Mouse (Mus musculus): ENCODE data around the gene Amotl1. TPM values are rescaled to one million over a fixed set of nuclear protein-coding genes. Genes with fewer than 3 reads are reported as not detected.

The Amotl1 gene
- polyA plus RNA-seq, 1 experiment from 2014 or later: 9.4 TPM

- peak overlapping the region; percentile 78 for H3K4me2 ChIP-seq (replicated peaks)
- H3K27me3 ChIP-seq: no peaks in the 10 kb centered on the region
- no peaks in the 10 kb centered on the region for H3K36me3 ChIP-seq
- H3K4me3 ChIP-seq: peak overlapping the region; percentile 90
- H3K4me1 ChIP-seq: peaks cover 36% of the 10 kb centered on the region
- H3K9ac ChIP-seq (replicated peaks): peak overlapping the region; percentile 97
- under 1% methylated on average over 50 of the region's 50 CpGs for WGBS
- peak; percentile 71 for ATAC-seq (replicated peaks)
- H3K9me3 ChIP-seq: no peaks in the 10 kb centered on the region
- H3K27ac ChIP-seq (replicated peaks): peak overlapping the region; percentile 82
These were observed 30.5 kb downstream of the Amotl1 start for GRCm38 (mm10) chr9:14614205-14614930.

- Histone ChIP-seq H3K27me3 (no peaks in the 10 kb centered on the region), H3K4me3 (peak overlapping the region; percentile 90), H3K4me1 (peaks cover 42% of the 10 kb centered on the region), H3K4me2 (replicated peaks) (peak overlapping the region; percentile 78), H3K9me3 (no peaks in the 10 kb centered on the region), H3K9ac (replicated peaks) (peak overlapping the region; percentile 97), H3K36me3 (no peaks in the 10 kb centered on the region), H3K27ac (replicated peaks) (peak overlapping the region; percentile 82)
- ATAC-seq (replicated peaks): 0 out of 2 replicates have a peak, but pooled peaks have one; percentile 14
- 4% methylated on average over 15 of the region's 15 CpGs for WGBS
These were observed 31.3 kb downstream of the Amotl1 start for GRCm38 (mm10) chr9:14613308-14614204.

GRCm38 (mm10) chr9:14612588-14612987 lies 32.3 kb downstream of the Amotl1 start:
- no peaks in the 10 kb centered on the region for H3K27me3 ChIP-seq
- no peaks in the 10 kb centered on the region for H3K36me3 ChIP-seq
- peaks cover 49% of the 10 kb centered on the region for H3K4me1 ChIP-seq
- no peaks in the 10 kb centered on the region for H3K9me3 ChIP-seq
- peak overlapping the region; percentile 97 for H3K9ac ChIP-seq (replicated peaks)
- peak; percentile 24; the same call in 1 of the 2 replicates for ATAC-seq (replicated peaks)
- no peak overlapping the region for H3K27ac ChIP-seq (replicated peaks)
- peak overlapping the region; percentile 78 for H3K4me2 ChIP-seq (replicated peaks)
- peak overlapping the region; percentile 90 for H3K4me3 ChIP-seq

- 61% methylated on average over 5 of the region's 5 CpGs for WGBS
- Histone ChIP-seq H3K27ac (replicated peaks) (no peak overlapping the region), H3K9ac (replicated peaks) (no peak overlapping the region), H3K27me3 (no peaks in the 10 kb centered on the region), H3K4me1 (peaks cover 42% of the 10 kb centered on the region), H3K36me3 (no peaks in the 10 kb centered on the region), H3K9me3 (no peaks in the 10 kb centered on the region), H3K4me3 (no peak overlapping the region), H3K4me2 (replicated peaks) (no peak overlapping the region)
- no peak for ATAC-seq (replicated peaks)
These were observed 36.3 kb downstream of the Amotl1 start for GRCm38 (mm10) chr9:14608521-14608920.

- Histone ChIP-seq H3K27me3 (no peaks in the 10 kb centered on the region), H3K36me3 (no peaks in the 10 kb centered on the region), H3K9me3 (no peaks in the 10 kb centered on the region), H3K4me1 (peaks cover 31% of the 10 kb centered on the region), H3K4me3 (no peak overlapping the region), H3K4me2 (replicated peaks) (no peak overlapping the region), H3K9ac (replicated peaks) (no peak overlapping the region), H3K27ac (replicated peaks) (peak overlapping the region; percentile 59)
- peak; percentile 47 for ATAC-seq (replicated peaks)
- WGBS: 78% methylated on average over 3 of the region's 3 CpGs
These were observed 37.4 kb downstream of the Amotl1 start for GRCm38 (mm10) chr9:14607464-14607863.

- no peaks in the 10 kb centered on the region for H3K36me3 ChIP-seq
- no peaks in the 10 kb centered on the region for H3K9me3 ChIP-seq
- WGBS: 86% methylated on average over 4 of the region's 4 CpGs
- no peak overlapping the region for H3K9ac ChIP-seq (replicated peaks)
- no peaks in the 10 kb centered on the region for H3K27me3 ChIP-seq
- H3K4me3 ChIP-seq: no peak overlapping the region
- no peak overlapping the region for H3K4me2 ChIP-seq (replicated peaks)
- no peak overlapping the region for H3K27ac ChIP-seq (replicated peaks)
- ATAC-seq (replicated peaks): no peak
- H3K4me1 ChIP-seq: peaks cover 18% of the 10 kb centered on the region
These were observed 38.9 kb downstream of the Amotl1 start for GRCm38 (mm10) chr9:14605992-14606391.

- 86% methylated on average over 3 of the region's 3 CpGs for WGBS
These were observed 40.5 kb downstream of the Amotl1 start for GRCm38 (mm10) chr9:14604363-14604762.

GRCm38 (mm10) chr9:14603475-14603874 lies 41.4 kb downstream of the Amotl1 start:
- no peak for ATAC-seq (replicated peaks)
- 90% methylated on average over 4 of the region's 4 CpGs for WGBS

More at GRCm38 (mm10) chr9:14604363-14604762, 40.5 kb downstream of the Amotl1 start:
- no peak for ATAC-seq (replicated peaks)
- H3K9me3 ChIP-seq: no peaks in the 10 kb centered on the region
- no peak overlapping the region for H3K4me3 ChIP-seq
- peaks cover 17% of the 10 kb centered on the region for H3K4me1 ChIP-seq
- no peaks in the 10 kb centered on the region for H3K27me3 ChIP-seq
- H3K27ac ChIP-seq (replicated peaks): no peak overlapping the region
- no peaks in the 10 kb centered on the region for H3K36me3 ChIP-seq
- H3K4me2 ChIP-seq (replicated peaks): no peak overlapping the region
- no peak overlapping the region for H3K9ac ChIP-seq (replicated peaks)

GRCm38 (mm10) chr9:14599799-14600198 lies 45.1 kb downstream of the Amotl1 start:
- no peaks in the 10 kb centered on the region for H3K27me3 ChIP-seq
- H3K4me1 ChIP-seq: 0 out of 2 replicates have a peak, but pooled peaks cover 2% of the 10 kb centered on the region
- no peaks in the 10 kb centered on the region; the same call in 1 of the 2 replicates for H3K36me3 ChIP-seq
- no peak for ATAC-seq (replicated peaks)
- H3K9ac ChIP-seq (replicated peaks): no peak overlapping the region
- H3K27ac ChIP-seq (replicated peaks): no peak overlapping the region
- WGBS: 90% methylated on average over 5 of the region's 5 CpGs
- H3K4me3 ChIP-seq: no peak overlapping the region
- H3K9me3 ChIP-seq: no peaks in the 10 kb centered on the region
- no peak overlapping the region for H3K4me2 ChIP-seq (replicated peaks)

More at GRCm38 (mm10) chr9:14603475-14603874, 41.4 kb downstream of the Amotl1 start:
- Histone ChIP-seq H3K4me1 (peaks cover 12% of the 10 kb centered on the region), H3K27ac (replicated peaks) (no peak overlapping the region), H3K4me2 (replicated peaks) (no peak overlapping the region), H3K9me3 (no peaks in the 10 kb centered on the region), H3K4me3 (no peak overlapping the region), H3K27me3 (no peaks in the 10 kb centered on the region), H3K9ac (replicated peaks) (no peak overlapping the region), H3K36me3 (no peaks in the 10 kb centered on the region)

GRCm38 (mm10) chr9:14598157-14598556 lies 46.7 kb downstream of the Amotl1 start:
- H3K27ac ChIP-seq (replicated peaks): no peak overlapping the region
- 92% methylated on average over 2 of the region's 2 CpGs for WGBS
- peaks cover 9% of the 10 kb centered on the region for H3K36me3 ChIP-seq
- no peak overlapping the region for H3K4me2 ChIP-seq (replicated peaks)
- H3K9me3 ChIP-seq: no peaks in the 10 kb centered on the region
- ATAC-seq (replicated peaks): no peak
- H3K4me3 ChIP-seq: no peak overlapping the region
- H3K27me3 ChIP-seq: no peaks in the 10 kb centered on the region
- H3K9ac ChIP-seq (replicated peaks): no peak overlapping the region
- 0 out of 2 replicates have a peak, but pooled peaks cover 2% of the 10 kb centered on the region for H3K4me1 ChIP-seq

- over 99% methylated on average over 3 of the region's 3 CpGs for WGBS
- no peaks in the 10 kb centered on the region for H3K27me3 ChIP-seq
- no peak for ATAC-seq (replicated peaks)
These were observed 47.4 kb downstream of the Amotl1 start for GRCm38 (mm10) chr9:14597429-14597828.

GRCm38 (mm10) chr9:14596858-14597257 lies 48.0 kb downstream of the Amotl1 start:
- 87% methylated on average over 7 of the region's 7 CpGs for WGBS
- Histone ChIP-seq H3K4me1 (0 out of 2 replicates have a peak, but pooled peaks cover 2% of the 10 kb centered on the region), H3K36me3 (peaks cover 22% of the 10 kb centered on the region)

More at GRCm38 (mm10) chr9:14597429-14597828, 47.4 kb downstream of the Amotl1 start:
- no peak overlapping the region for H3K4me3 ChIP-seq
- H3K9me3 ChIP-seq: no peaks in the 10 kb centered on the region
- no peak overlapping the region for H3K4me2 ChIP-seq (replicated peaks)
- H3K27ac ChIP-seq (replicated peaks): no peak overlapping the region
- H3K4me1 ChIP-seq: 0 out of 2 replicates have a peak, but pooled peaks cover 2% of the 10 kb centered on the region
- peaks cover 17% of the 10 kb centered on the region for H3K36me3 ChIP-seq
- no peak overlapping the region for H3K9ac ChIP-seq (replicated peaks)

More at GRCm38 (mm10) chr9:14596858-14597257, 48.0 kb downstream of the Amotl1 start:
- H3K9me3 ChIP-seq: no peaks in the 10 kb centered on the region
- no peak overlapping the region for H3K4me3 ChIP-seq
- H3K9ac ChIP-seq (replicated peaks): no peak overlapping the region
- no peaks in the 10 kb centered on the region for H3K27me3 ChIP-seq
- no peak overlapping the region for H3K27ac ChIP-seq (replicated peaks)
- no peak for ATAC-seq (replicated peaks)
- H3K4me2 ChIP-seq (replicated peaks): no peak overlapping the region

Measured in forebrain, embryonic 15.5 days (tissue).